Mouse (Mus musculus) layer of hippocampus, adult 8-10 months (tissue): Measurements from ENCODE around the gene Smtnl1. TPM values are rescaled to one million over a fixed set of nuclear protein-coding genes. Genes with fewer than 3 reads are reported as not detected.
"Not testable (repeated sequence)": the region's sequence is repeated elsewhere in the genome, so short reads cannot be mapped to it uniquely, and the experiment has no call there.

Experiments
- DNase-seq, 2 experiments: peaks; one replicate each; pipeline ENCODE4 v3.0.0; 2022; ENCODE audit warnings: low spot score in 2 of 2
- total RNA-seq, 4 experiments: library from RNA; stranded (reverse); gene quantifications; 2 replicates each; pipeline ENCODE4 v1.2.4; 2022

Gene Smtnl1
- total RNA-seq, 4 experiments from 2014 or later: not detected

DNA sequence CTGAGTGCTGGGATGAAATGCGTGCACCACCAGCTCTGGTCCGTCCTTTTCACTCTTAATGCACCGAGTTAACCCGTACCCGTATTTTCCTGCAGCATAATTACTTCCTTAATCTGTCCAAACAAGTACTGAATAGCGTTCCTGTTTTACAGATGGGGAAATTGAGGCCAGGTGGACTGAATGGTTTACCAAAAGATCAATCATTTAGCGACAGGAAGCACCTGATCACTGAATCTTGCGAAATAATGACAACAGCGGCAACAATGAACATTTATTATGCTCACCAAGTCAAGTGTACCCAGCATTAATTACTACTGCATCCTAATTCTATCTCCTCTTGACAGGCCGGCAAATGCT is 16.1 kb upstream of the Smtnl1 start, which contains the start of gene Slc43a1:
Gene Slc43a1, plus strand, starts transcription at position 258 of the 357 bp plus-strand sequence.
- no peak for DNase-seq

DNA sequence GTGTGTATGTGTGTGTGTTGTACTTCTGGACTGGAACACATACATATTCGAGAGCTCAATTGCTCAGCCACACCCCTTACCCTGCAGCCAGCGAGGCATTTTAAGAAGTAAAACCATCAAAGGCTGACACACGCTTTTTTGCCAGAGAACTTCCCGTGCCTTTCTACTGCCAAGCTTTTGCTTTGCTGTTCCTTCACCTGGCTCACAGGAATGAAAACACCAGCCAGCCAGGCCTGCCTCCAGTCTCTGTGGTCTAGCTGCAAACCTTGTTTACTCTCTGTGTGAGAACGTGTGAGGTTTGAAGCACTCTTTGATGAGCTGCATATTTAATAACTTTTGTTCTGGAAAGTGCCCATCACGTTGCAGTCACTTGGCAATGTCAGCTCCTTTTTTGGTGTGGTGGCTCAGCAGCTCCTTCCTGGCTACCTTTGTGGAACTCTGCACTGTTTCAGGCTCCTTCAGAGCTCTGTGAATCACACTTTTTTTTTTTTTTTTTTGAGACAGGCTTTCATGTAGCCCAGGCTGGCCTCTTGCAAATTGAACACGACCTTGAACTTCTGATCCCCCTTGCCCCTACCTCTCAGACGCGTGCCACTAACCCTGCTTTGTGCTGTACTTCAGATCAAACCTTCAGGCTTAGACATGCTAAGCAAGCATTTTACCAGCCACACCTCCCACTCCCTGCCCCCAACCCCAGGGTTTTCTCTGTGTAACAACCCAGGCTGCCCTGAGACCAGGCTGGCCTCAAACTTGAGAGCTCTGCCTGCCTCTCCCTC is 15.6 kb upstream of the Smtnl1 start:
- no peak for DNase-seq

DNA sequence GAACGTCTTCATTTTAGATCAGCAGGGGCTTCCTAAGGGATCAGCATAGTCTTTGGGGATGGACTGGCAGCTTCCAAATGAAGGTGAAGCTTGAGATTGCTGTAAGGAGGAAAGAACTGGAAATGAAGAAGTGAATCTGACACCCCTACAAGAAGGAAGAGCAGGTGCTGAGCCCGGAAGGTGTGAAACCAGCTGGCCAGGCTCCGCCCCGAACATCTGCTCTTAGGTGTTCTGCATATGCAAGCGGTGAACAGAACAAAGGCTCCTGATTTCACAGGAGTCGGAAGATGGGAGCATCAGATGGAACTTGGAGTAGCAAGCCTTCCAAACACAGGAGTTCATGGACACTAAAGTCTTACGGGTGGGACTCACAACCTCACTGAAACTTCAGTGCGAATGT is 14.7 kb upstream of the Smtnl1 start:
- DNase-seq: no peak

DNA sequence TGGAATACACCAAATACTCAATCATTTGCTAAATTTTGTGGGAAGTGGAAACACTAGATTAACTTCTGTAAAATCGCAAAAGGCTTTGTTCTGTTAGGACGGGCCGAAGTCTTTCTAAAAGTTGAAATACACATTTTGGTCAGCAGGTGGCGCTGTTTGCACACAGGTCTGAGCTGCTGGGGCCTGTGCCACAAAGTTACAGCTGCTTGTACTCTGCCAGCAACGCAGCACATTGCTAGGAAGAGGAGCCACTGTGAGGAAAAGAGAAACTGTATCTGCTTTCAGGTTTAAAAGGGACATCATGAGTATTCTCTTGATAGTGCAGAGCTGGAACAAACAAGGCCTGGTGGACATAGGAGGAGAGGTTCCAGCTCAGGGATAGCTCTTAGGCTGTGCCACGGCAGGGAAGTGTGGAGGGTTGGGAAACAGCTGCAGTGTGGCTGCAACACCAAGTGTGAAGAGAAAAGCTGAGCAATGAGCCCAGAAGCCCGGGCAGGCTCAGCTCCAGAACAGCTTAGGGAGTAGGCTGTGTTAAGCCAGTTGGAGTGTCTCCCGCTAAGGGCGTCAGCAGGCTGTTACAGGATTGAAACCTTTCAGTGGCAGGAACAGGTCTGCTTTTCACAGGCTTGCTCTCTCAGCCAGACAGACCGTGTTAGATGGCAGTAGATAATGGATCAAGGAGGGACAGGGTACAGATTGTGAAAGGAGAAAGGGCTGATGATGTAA is 9.4 kb upstream of the Smtnl1 start:
- DNase-seq: peak; percentile 81 to 90

DNA sequence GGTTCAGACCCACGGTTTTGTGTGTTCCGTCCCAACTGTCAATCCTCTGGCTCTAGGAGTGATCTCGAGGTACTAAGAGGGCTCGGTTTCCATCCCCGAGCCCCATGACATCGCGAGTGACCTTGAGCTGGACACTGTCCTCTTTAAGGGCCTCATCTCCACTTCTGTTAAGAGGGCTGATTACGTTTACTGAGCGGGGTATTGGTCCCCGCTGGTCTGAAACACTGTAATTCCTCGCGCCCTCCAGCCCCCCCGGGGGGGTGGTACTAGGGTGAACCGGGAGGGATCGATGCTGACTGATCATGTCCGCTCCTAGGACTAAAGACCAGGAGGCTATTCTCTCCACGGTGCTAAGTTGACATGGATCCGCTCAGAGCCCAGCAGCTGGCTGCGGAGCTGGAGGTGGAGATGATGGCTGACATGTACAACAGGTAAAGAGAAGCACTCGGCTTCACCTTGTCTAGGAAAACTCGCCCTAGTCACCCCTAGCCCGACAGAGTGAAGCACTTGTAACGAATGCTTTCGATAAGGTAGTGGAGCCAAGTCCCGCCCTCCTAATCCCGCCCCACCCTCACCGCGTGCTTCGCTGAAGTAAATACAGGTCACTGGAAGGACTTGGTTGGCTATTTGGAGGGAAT is 5.0 kb upstream of the Smtnl1 start:
- no peak for DNase-seq

DNA sequence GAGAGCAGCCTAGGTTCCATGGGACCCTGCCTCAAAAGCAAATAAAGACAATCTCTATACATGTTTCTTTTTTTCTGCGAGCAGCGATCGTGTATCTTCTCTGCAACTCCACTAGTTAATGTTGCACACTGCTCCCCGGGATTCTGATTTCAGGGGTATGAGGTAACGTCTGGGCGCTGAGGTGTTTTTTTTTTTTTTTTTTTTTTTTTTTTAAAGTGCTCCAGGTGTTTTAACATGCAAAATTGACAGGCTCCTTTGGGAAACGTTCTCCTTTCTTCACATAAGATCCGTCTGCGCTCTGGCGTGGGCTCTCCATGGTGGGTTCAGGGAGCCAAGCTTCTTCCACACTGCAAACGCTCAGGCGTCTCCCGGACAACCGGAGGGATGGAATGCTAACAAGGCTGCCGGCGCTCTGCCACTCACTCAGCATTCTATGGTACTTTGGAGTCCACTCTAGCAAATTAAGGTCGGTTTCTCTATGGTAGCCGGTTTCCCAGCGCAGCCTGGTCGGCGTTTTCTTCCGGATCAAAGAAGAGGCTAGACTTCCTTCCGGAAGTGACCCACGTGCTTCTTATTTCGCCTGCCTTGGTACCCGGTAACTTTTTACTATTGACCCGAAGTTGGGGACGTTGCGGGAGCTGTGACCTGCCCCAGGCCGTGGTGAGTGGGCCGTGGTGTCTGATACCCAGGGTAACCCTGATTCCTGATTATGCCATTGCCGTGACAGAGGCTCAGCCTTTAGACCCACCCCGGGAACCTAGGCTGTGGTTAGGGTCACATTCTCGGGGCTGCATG is 4.2 kb upstream of the Smtnl1 start, which contains the start of gene Timm10:
Gene Timm10, plus strand, starts transcription at position 510 of the 795 bp plus-strand sequence.
- DNase-seq: peak; percentile 91

DNA sequence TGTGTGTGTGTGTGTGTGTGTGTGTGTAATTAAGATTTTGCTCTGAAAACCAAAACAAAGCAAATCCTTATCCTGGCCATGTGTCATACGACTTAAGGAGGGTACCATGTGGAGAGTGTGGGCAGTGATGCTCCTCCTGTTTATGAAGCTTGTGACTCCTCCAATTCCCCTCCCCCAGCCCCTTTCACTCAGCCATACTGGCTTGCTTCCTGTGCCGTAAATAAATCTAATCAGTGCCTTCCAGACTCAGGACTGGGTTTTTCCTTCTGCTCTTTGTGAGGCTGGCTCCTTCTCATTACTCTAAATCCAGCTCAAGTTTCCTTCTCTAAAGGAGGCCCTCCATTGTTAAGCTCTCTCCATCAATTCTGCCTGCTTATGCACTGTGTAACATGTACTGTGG is 785 bp upstream of the Smtnl1 start:
- no peak for DNase-seq

DNA sequence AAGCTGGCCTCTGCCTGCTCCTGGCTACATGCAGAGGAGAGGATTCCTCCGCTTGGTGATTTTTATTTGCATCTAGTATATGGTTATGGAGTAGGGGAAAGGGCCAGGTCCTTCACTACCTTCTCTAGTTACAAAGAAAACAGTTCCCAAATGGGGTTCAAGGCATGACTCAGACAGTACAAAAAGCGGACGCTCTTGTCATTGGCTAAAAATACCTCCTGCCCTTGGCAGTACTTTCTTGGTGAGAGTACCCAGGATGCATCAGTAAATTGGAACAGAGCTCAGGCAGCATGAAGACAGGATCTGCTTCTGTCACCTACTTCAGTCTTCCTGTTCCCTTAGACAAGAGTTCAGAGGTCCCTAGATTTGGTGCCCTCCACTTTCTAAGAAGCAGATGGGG is 2.6 kb downstream of the Smtnl1 start:
- no peak for DNase-seq

DNA sequence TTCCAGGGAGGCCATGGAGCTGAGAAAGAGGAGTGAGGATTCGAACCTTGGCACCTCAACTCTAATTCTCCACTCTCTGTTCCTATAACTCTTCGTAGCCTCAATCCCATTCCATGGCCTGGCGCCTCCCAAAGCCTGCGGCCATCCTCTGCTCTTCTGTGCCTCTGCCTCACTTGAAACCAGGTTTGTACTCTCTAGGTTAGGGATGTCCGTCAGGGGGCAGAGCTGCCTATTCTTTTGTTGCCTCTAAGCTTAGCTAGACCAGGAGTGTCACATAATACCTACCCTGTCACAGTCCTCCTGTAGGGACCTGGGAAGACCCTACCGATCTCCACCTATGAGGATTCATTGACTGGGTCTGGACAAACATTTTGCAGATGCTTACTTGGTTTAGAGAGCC is 9.8 kb downstream of the Smtnl1 start:
- DNase-seq: no peak

DNA sequence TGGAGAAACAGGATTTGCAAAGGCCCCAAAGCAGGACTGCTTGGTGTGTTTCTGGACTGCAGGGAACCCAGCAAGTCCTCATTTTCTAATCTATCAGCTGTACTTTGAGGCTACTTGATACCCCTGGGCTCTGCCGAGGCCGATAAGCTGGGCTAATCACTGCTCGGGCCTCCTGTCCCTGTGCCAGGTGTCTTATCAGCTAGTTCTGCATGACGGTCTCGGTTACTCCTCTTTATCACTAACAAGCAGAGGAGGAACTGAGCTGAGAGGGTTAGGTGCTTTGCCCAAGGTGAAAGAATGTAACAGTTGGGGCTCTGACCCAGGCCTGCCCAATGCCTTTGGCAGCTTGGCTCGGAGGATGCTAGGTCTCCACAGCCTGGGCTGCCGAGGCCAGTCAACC is 10.6 kb downstream of the Smtnl1 start:
- DNase-seq: no peak

DNA sequence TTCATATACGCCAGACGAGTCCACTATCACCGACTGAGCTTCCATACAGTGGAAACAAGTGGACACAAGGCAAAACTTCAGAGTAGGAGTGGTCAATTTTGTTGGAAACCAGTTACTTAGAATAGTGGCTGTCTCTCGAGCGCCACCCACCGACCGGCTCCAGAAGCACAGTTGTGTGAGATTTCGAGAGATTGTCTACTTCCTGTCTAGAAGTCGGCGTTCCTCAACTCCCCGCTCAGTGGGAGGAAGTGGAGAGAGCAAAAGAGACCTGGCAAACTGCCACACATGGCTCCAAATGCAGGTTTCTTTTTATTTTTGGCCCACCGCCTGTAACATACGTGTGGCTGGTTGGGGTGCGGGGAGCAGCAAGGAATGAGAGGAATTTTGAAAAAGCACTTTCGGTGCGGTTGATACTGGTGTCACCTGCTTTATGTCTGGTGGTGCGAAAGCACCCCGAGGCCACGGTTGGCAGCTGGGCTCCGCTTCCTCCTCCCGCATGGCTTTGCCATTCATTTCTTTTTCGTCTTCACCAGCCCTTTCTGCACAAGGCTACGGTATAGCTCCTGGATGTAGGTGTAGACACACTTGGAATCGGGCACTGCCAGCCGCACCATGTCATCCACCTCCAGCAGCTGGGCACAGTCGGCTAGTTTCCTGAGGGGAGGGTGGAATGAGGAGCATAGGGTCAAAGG is 11.4 kb downstream of the Smtnl1 start:
- peak; percentile 74 to 88 for DNase-seq

DNA sequence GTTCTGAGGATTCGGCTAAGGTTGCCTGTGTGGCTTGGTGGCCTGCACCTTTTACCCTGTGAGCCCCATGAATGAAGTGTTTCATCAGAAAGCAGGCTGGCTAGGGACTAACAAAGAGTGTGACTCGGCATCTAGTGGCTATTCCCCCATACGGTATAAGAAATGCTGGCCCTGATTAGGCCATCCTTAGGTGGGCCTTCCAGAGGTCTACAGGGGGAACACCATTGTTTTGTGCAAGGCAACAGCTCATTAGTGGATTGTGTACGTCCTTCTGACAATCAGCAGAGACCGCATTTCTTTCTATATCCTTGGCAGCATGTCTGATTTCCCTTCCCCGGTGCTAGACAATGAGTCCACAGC is 11.9 kb downstream of the Smtnl1 start:
- no peak for DNase-seq

DNA sequence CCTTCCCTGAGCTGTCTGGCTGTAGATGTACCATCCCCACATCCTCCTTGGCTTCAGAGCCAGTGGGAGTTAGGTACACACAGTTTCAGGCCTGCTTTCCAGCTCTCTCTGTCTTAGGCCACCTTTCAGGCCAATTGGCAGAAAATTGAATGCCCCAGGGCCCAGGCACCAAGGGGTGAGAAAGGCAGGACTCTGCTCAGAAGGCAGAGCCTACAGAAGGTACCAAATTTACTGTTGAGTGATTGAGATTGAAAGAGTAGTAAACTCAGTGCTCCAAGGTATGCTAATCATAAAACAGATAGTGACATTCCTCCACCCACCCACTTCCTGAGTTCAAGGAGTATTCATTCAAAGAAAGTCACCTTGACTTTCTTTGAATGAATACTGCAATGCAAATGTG is 13.1 kb downstream of the Smtnl1 start:
- DNase-seq: no peak

DNA sequence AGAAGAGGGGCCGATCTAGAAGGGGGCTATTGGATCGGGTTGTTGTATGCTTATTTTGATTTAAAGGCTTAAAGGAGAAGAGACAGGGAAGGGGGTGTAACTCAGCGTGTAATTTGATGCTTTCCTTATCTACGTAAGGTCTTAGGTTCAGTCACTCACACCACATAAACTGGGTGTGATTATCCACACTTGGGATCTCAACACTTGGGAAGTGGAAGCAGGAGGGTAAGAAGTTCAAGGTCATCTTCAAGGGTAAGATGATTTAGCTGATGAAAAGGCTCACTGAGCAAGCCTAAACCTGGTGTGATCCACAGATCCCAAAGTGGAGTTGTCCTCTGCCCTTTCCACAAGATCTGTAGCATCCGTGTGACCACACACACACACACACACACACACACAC is 15.9 kb downstream of the Smtnl1 start:
- DNase-seq: no peak

DNA sequence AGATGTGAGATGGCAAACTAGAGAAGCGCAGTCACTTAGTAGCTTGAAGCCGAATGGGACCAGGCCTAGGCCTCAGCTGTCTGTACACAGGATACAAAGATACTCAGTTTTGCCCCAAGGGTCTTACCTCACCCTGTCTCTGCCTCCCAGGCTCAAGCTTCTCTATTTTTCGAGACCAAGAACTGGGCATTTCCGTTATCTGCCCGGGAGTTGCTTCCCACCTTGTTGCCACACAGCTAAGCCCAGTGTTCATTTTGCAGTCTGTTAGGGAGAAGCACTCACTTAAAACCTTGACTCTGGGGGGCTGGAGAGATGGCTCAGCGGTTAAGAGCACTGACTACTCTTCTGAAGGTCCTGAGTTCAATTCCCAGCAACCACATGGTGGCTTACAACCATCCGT is 18.5 kb downstream of the Smtnl1 start:
- DNase-seq: no peak

DNA sequence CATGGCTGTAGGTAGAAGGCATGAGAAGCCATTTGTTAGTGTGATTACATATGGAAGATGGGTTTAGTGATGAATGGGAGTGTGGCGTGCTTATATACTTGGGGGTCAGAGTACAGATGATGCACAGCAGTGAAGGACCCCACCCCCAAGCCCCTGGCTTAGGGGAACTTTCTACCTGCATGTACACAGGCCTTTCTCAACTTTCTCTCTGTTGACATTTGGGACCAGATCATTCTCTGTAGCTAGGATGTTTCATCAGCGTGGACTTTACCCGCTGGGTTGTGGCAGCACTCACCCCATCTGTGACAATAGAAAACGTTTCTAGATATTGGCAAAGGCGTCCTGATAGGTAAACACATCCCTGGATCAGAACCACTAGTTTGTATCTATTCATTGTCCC is 21.2 kb downstream of the Smtnl1 start:
- DNase-seq: not testable (repeated sequence)

DNA sequence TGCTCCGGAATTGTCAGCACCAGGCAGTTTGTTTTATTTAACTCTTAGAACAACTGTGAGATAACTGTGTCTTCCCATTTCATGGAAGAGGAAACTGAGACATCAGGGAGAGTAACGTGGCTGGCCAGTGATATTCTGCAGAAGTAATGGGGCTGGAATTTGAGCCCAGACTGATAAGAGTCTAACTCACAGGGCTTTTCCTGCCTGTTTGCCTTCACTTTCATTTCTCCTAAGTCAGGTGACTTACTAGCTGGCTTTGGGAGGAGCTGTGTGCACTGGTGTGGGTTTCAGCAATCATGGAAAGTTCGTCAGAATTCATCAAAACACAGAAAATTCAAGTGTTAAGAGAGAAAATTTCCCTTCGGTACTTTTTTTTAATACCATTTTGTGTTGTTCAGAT is 22.1 kb downstream of the Smtnl1 start:
- no peak for DNase-seq

DNA sequence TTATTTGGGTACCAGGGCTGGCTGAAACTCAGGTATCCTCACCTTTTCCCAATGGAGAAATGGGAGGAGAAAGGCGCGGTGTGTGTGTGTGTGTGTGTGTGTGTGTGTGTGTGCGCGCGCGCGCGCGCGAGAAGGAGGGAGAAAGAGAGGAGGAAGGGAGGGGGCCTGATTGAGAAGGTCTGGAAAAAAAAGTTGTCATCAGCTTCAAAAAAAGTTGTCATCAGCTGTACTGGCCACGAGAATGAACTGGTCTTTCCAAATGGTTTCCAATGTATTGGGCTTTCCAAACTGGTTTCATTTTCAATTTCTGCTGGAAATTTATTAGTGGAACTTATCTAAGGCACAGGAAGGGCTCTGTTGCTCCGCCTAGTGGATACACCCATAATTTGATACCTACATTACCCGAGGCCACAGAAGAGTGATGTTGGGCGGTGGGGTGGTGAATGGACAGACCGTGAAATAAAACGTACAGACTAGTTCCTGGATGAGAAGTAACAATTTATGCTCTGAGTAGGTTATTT is 23.4 kb downstream of the Smtnl1 start:
- peak; percentile 46 to 75 for DNase-seq

DNA sequence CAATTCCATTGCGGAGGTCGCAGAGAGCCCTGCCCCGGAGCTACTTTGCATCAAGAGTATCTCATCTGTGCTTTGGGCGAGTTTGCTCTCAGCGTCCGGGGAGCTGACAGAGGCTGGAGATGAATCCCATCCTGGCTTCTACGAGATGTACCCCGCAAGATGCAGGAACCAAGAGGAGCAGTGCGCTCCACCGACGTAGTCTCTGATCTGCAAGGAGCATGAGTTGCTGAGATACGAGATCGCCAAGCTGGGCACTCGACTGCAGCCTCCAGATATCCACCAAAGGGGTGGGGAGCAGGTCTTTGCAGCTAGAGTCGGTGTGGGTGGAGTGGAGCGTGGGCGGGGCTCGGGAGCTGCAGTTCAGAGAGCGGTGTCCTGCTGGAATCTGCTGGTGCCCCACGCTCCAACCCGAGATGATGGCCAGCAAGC is 23.9 kb downstream of the Smtnl1 start, which contains the start of gene Ube2l6:
Gene Ube2l6, plus strand, starts transcription at position 336 of the 429 bp plus-strand sequence.
- peak; percentile 49 to 59 for DNase-seq

DNA sequence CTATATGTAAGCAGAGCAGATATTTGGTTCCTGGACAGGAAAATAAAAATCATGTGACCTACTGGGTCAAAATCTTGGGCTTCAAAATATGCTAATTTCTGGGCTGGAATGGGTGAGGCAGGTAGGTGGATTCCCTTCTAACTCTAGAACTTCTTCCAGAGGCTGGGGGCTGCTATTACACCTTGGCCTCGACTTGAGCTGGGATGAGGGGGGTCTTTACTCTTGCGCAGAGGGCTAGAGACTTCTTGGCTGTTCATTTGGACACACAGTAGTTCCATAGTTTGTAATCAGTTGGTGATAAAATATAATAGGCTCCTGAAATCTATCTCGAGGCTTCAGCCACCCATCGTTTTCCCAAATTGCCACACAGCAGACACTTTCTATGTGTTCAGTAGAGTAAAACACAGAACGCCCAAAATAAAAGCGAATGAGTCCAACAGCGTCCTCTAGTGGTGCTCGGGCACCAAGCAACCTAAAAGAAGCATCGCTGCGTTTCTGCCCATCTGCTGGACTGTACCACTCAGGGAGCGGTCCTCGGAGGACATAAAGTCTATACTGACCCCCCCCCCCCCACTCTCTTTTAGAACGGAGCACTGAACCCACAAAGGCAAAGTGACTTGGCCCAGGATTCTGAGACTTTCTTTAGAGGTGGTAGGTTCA is 24.5 kb downstream of the Smtnl1 start:
- DNase-seq: peak; percentile 77 to 90
